Mouse (Mus musculus) gastrocnemius, adult 18-20 months (tissue): Measurements from ENCODE around the gene Mapkapk2. TPM values are rescaled to one million over a fixed set of nuclear protein-coding genes. Genes with fewer than 3 reads are reported as not detected.

ENCODE experiments used
- DNase-seq: peaks from one replicate; pipeline ENCODE4 v3.0.0; 2021; ENCODE audit warnings: low spot score
- total RNA-seq, 2 experiments: library from RNA; stranded (reverse); gene quantifications; 2 replicates each; pipeline ENCODE4 v1.2.3; 2021

The Mapkapk2 gene
- total RNA-seq, 2 experiments from 2014 or later, result 217 to 250 TPM

GRCm38 (mm10) chr1:131112576-131112975, 14.9 kb upstream of the Mapkapk2 start:
- DNase-seq, result no peak

GRCm38 (mm10) chr1:131110525-131111106, 13.0 kb upstream of the Mapkapk2 start:
- no peak for DNase-seq

- DNase-seq, result no peak
Observed at GRCm38 (mm10) chr1:131107575-131108308, 10.1 kb upstream of the Mapkapk2 start.

GRCm38 (mm10) chr1:131103776-131104424, 6.3 kb upstream of the Mapkapk2 start:
- no peak for DNase-seq

- DNase-seq, result no peak
Observed at GRCm38 (mm10) chr1:131100808-131101207, 3.2 kb upstream of the Mapkapk2 start.

GRCm38 (mm10) chr1:131096803-131097699, 575 bp downstream of the Mapkapk2 start:
- DNase-seq, result peak; percentile 66

- DNase-seq, result no peak
Observed at GRCm38 (mm10) chr1:131096132-131096695, 1.4 kb downstream of the Mapkapk2 start.

GRCm38 (mm10) chr1:131095574-131095973, 2.1 kb downstream of the Mapkapk2 start:
- no peak for DNase-seq

- no peak for DNase-seq
Observed at GRCm38 (mm10) chr1:131093889-131094288, 3.7 kb downstream of the Mapkapk2 start.

- DNase-seq, result no peak
Observed at GRCm38 (mm10) chr1:131092846-131093245, 4.8 kb downstream of the Mapkapk2 start.

GRCm38 (mm10) chr1:131092173-131092572, 5.5 kb downstream of the Mapkapk2 start:
- no peak for DNase-seq

GRCm38 (mm10) chr1:131091481-131091880, 6.1 kb downstream of the Mapkapk2 start:
- no peak for DNase-seq

GRCm38 (mm10) chr1:131090877-131091276, 6.7 kb downstream of the Mapkapk2 start:
- DNase-seq, result peak; percentile 43

GRCm38 (mm10) chr1:131090261-131090660, 7.4 kb downstream of the Mapkapk2 start:
- peak; percentile 74 for DNase-seq

- DNase-seq, result peak; percentile 77
Observed at GRCm38 (mm10) chr1:131089525-131090127, 8.0 kb downstream of the Mapkapk2 start.

GRCm38 (mm10) chr1:131088547-131088946, 9.1 kb downstream of the Mapkapk2 start:
- no peak for DNase-seq

- peak; percentile 70 for DNase-seq
Observed at GRCm38 (mm10) chr1:131086907-131087306, 10.7 kb downstream of the Mapkapk2 start.

- DNase-seq, result no peak
Observed at GRCm38 (mm10) chr1:131085957-131086739, 11.5 kb downstream of the Mapkapk2 start.

GRCm38 (mm10) chr1:131085272-131085671, 12.4 kb downstream of the Mapkapk2 start:
- no peak for DNase-seq

GRCm38 (mm10) chr1:131084289-131084688, 13.3 kb downstream of the Mapkapk2 start:
- DNase-seq, result no peak
